Mouse (Mus musculus) ES-Bruce4 (cell line): ENCODE results near the gene Olfr478.
"Not testable (repeated sequence)": the region's sequence is repeated elsewhere in the genome, so short reads cannot be mapped to it uniquely, and the experiment has no call there.

ENCODE experiments used
- CTCF ChIP-seq: IDR thresholded peaks from one replicate; pipeline ENCODE4 v1.8.1; 2011; ENCODE audit warnings: low read depth, low read length
- EP300 ChIP-seq: IDR thresholded peaks from 2 replicates; pipeline ENCODE4 v1.6.1; 2011; ENCODE audit warnings: low read depth, low read length; ENCODE audit not compliant: insufficient read depth
- POLR2A ChIP-seq: IDR thresholded peaks from one replicate; pipeline ENCODE4 v1.8.1; 2011; ENCODE audit warnings: low read length; ENCODE audit not compliant: insufficient read depth

DNA sequence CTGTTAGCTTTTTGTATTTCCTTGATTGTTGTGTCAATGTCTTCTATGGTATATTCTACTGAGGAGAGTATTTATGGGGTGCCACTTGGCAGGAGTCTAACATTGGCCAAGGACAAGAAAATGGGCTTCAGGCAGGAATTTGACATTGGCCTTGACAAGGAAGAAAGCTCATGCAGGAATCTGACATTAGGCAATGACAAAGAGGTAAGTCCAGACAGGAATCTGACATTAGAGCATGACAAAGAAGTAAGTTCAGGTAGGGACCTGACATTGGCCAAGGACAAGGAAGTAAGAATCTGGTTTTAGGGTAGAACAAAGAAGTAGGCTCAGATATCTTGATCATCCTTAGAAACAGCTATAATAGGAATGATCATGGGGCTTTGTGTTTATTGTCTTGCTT lies 19.5 kb downstream of the Olfr478 start:
- TF ChIP-seq CTCF, POLR2A, EP300: not testable (repeated sequence)
